Mouse (Mus musculus) retina, postnatal 7 days (tissue): ENCODE results near the gene Rab12.
"Not testable (repeated sequence)": the region's sequence is repeated elsewhere in the genome, so short reads cannot be mapped to it uniquely, and the experiment has no call there.

Experiments used
- DNase-seq: peaks from one replicate; pipeline ENCODE4 v3.0.0-alpha.2; 2012; ENCODE audit warnings: low read depth, low spot score

Rab12 gene

DNA sequence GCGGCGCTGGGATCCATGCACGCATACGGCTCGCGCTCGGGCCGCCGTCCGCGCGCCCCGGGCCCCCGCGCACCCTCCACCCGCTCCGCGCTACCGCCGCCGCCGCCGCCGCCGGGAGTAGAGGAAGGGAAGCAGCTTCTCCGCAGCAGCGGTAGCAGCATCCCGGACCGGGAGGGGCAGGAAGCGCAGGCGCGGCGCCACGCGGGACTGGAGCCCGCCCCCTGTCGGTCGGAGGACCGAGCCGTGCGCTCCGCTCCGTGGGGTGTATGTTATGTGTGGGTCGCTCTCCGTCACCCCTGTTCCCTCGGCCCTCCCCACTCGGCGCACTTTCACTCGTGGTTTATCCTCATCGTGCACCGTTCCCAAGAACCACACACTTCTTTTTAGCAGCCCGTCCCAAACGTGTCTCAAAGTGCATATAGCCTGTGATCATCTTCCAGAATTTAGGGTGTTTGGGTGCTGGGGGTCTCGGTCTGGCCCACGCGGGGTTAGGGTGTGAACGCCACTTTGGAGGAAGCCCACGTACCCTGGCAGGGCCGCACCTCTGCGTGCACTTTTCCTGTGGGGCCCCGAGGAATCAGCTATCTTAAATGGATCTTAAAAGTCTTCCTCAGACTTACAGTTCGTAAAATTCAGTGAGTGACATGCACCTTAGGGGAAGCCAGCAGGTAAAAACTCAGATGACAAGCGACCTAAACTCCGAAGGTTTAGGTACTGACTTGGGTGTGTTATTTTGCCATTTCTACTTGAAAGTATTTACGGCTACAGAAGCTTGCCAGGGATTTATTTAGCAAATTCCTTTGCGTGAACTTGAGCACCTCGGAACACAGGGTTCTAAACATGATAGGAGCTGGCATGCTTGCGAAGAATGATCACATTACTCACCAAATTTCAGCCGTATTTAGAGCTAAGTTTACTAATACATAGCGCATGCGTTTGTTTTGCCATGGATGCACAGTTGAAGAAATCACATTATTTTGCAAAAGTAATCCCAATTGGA, at the start of gene Rab12:
Gene Rab12, minus strand, starts transcription at position 176 of the 1,000 bp plus-strand sequence.
- DNase-seq: peak; percentile 78

DNA sequence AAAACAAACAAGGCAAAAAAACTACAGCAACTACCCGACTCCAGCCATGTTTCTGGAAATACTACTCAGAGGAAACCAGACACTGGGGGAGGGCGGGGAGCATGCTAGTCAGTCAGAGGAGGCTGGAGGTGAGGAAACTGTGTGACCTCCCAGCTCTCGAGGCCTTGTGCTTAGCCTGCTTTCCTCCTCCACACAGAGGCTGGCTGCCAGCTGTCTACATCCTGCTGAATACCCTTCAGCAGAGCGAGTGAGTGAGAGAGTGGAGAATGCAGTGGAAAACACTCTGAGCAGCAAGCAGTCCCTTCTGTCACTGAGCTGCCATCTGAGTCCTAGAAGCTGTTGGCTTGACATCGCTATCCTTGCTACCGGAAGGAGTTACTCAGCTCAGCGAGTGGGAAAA, 44.7 kb upstream of the Rab12 start:
- no peak for DNase-seq

DNA sequence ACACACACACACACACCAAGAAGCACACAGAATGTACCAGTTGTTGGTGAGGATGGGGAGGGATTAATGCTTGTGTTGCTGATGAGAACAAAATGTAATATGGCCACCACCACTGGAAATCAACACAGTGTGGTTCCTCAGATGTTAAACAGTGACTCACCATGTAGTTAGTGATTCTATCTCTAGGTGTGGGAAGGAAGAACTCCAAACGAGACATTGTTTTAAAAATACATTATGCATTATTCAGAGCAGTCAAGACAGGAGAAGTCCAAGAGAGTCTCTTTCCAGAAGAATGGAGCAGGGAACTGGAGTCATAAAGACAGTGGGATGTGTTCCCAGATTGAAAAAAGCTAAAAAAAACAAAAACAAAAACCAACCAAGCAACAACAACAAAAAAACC, 44.0 kb upstream of the Rab12 start:
- DNase-seq: no peak

DNA sequence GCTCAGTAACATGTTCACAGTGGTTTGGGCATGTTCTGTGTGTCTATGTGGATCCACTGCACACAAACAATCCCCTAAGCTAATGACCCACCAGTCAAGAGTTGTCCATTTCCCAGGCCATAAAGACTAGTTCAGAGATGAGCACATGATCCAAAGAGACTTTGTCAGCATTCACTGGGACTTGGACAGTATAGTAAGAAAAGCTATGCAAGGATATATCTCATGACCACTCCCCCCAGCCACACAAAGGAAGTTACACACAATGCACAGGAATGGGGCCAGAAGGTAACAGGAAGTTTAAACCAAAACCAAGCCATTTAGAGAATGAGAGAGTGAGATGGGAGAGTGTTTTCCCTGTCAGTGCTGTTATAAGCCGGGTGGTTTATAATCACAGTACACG, 41.9 kb upstream of the Rab12 start:
- DNase-seq: no peak

DNA sequence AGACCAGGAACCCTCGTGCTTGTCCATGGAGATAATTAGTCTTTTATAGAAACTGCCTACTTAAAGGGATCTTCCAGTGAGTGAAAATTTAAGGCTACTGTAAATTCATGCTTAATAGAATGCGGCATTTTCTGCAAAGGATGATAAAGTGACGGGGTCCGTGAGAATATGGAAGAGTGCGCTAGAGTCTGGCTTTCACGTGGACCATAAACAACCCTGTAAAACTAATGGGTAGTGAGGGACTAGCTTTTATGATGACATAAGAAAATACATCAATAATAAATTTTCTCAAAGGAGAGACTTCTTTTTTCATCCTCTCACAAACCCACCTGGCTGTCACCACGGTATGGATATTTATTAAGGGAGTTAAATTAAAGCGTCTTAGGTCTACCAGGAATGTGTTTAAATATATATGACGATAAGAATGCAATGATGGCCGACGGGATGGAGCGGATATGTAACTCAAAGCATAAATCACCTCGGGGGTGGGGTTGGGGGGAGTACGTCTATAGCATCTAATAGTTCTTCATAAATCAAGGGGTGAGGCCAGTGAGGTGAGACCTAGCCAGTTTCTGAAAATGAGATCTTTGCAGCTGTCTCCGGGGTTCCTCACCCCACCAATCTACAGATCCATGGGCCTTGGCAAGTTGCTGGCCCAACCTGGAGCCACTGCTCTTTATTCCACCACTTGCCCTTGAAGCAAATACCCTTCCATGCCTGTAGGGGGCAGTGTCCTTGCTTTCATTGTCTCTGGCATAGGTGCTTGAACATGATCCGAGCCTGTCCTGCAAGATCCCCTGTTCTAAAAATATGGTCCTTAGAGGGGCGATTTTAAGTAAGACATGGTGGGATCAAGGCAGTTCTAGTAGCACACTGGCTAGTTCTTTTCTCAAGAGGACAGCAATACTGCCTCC, 39.1 kb upstream of the Rab12 start:
- no peak for DNase-seq

DNA sequence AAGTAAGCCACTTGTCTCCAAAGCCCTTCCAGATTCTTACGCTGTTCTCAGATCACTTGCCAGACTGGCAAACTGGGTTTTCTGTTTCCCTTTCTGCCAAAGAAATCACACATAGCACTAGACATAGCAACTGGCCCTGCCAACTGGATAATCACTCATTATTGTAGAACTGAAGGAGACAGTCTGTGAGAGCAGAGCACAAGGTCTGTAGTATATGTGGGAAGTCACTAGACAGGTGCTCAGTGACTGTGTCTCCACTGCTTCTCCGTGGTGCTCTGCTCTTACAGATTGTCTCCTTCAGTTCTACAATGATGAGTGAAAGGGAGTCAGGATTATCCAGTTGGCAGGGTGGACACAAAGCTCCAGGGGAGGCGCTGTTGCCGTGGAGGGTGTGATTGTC, 33.2 kb upstream of the Rab12 start:
- no peak for DNase-seq

DNA sequence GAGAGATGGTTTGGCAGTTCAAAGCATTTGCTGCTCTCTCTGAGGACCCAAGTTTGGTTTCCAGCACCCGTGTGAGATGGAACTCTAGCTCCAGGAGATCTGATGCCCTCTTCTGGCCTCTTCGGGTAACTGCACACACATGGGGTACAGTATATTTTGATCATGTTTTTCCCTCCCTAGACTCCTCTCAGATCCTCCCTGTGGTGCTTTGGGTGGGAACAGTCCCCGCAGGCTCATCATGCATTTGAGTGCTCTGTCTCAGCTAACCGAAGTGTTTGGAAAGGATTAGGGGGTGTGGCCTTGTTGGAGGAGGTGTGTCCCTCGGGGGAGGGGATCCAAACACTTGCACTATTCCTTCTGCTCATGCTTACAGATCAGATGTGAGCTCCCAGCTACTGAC, 31.0 kb upstream of the Rab12 start:
- no peak for DNase-seq

DNA sequence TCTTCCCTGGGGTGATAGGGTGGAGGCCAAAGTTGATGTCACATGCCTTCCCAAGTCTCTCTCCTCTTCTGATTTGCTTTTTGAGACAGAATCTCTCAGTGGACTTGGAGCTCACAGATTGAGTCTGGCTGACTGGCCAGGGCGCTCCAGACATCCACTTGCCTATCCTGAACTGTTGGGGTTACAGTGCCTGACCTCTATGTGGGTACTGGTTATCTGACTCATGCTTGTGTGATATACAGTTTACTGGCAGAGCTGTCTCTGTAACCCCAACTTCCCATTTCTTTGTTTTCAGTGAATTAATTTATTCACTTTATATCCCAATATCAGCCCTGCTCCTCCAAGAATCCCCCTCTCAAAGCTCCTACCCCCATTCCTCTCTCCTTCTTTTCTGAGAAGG, 12.8 kb upstream of the Rab12 start:
- DNase-seq: no peak

DNA sequence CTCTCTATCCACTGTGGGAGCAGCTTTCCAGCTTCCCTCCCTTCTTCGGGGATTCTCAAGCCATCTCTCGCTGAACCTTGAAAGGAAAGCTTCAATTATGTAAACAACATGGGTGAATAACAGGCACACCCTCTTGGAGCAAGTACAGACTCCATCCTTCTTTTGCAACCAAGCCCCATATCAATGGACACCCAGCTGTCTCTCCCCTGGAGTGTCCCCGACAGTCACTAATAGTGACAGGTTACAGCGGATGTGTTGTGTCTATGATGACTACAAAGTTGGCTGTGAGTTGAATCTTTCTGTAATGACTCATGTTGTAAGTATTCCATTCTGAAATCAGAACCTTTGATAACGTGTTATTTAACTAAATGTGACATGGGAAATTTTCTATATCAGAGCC, 3.9 kb upstream of the Rab12 start:
- DNase-seq: no peak

DNA sequence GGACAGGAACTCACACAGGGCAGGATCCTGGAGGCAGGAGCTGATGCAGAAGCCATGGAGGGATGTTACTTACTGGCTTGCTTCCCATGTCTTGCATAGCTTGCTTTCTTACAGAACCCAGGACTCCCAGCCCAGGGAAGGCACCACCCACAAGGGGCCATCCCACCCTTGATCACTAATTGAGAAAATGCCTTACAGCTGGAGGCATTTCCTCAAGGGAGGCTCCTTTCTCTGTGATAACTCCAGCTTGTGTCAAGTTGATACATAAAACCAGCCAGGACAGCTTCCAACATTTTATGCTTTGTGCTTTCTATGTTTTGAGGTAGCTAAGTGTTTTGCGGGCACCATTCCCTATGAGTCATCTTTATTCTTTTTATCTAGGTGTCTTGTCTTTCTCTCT, 3.1 kb upstream of the Rab12 start:
- not testable (repeated sequence) for DNase-seq

DNA sequence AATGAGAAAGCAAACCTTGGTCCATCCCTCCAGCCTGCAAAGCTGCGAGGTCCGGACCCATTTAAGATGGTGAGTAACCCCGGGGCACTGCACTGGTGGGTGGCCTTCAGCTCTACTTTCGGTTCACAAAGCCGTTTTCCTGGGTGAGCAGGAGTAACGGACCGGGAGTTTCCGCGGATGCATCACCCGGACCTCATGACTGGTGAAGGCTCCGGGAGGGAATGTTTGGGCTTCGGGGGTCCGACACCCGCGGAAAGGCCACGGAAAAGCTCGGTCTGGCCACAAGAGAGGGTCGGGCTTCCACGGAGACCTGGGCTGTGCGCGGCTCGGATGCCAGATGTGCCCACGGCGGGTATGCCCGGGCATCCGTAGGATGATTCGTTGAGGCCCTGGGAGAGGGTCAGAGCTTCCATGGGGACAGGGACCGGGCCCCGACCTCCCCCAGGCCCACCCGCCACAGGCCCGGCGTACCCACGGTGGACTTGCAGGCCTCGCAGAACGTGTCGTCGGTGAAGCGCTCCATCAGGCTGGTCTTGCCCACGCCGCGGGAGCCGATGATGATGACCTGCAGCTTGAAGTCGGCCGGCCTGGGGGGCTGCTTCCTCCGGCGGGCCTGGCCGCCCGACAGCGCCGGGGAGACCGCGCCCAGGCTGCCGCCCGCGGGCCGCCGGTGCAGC, 514 bp downstream of the Rab12 start:
- no peak for DNase-seq

DNA sequence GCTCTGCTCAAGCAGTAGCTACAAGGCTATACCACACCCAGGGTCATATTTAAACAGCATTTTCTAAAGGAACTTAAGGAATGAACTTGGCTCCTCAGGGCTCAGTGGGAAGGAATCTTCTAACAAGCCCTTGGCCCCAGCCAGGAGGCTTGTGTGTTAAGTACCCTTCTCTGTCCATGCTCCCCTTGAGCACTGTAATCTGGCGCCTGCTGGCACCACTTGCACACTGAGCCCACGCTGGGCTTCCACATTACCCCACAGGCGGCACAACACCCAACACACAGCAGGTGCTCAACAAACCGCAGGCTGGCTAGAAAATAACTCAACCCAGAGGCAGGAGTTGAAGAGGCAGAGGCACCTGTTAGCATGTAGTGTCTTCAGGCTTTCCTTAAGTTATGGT, 2.6 kb downstream of the Rab12 start:
- no peak for DNase-seq

DNA sequence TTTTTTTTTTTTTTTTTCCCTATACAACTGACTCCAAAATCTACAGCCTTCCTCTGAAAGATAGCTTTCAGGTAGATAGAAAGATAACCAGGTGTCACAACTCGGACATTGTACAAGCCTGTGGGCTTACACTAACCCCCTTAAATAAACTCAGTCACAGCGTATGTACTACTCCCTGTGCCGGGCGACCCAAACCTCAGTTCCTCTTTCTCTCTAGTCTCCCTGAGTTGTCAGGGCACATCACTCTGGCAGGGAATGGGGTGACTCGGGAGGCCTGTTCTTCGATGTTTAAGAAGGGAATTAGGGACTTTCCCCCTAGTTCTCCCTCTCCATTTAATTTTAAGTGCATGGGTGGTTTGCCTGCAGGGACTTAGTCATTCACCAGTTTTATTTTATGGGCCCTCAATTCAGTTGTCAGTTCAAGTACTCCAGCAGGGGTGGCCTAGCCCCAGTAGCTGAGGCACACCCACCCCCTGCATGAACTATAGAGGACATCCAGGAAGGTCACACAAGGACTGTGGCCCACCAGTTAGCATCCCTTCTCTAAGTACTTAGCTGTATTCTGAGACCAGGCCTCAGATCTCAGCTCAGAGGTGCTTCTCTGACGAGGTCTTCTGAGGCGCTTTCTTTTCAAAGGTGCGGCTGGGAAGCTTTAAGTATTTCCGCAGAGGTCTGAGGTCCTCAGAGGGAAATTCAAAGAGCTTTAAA, 5.1 kb downstream of the Rab12 start:
- no peak for DNase-seq

DNA sequence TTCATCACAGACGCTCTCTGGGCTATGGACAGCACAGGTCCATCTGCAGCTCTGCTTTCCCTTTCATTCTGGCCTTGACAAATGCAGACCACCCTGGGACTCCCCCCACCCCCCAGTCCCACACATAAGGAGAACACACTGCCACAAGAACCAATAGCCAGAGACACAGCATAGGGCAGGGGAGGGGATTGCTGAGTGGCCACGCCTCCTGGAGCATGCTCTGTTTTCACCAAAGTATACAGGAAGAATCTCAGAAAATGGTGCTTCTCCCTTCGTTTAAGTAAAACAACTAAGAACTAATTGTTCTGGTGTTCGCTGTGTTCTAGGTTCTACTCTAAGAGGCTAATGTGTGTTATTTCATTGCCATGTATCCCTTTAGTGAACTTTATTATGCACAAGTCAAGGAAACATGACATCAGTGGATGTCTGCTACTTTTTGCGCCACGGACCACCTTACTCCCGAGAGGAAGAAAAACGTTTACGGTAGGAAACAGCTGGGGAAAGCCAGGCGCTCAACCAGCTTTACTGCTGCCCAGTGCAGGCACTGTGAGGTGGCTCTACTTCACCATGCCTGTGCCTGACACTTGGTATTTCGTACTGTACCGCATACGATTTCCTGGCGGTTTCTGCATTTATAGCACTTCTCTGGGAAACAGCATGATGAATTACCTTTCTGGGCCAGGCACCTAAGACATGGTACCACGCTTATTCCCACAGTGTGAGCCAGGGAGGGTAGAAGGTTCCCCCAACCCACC, 7.2 kb downstream of the Rab12 start:
- DNase-seq: no peak

DNA sequence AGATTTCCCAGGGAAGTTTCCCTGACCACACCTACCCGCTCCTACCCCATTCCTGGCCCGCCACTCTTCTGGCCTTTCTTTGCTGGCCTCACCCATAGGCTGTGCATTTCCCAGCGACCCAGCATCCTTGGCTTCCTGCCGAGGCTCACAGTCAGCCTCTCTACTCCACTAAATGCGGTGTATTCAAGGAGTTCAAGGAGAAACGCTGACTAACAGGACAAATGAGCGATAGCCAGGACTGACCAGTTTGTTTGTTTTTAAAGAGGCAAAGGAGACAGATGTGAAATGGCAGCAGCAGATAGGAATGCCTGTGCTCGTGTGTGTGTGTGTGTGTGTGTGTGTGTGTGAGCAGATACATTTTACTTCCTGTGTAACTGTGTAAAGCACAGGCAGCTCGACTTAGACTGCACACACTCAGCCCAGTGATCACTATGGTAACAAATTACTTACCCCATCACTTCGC, 9.3 kb downstream of the Rab12 start:
- DNase-seq: no peak

DNA sequence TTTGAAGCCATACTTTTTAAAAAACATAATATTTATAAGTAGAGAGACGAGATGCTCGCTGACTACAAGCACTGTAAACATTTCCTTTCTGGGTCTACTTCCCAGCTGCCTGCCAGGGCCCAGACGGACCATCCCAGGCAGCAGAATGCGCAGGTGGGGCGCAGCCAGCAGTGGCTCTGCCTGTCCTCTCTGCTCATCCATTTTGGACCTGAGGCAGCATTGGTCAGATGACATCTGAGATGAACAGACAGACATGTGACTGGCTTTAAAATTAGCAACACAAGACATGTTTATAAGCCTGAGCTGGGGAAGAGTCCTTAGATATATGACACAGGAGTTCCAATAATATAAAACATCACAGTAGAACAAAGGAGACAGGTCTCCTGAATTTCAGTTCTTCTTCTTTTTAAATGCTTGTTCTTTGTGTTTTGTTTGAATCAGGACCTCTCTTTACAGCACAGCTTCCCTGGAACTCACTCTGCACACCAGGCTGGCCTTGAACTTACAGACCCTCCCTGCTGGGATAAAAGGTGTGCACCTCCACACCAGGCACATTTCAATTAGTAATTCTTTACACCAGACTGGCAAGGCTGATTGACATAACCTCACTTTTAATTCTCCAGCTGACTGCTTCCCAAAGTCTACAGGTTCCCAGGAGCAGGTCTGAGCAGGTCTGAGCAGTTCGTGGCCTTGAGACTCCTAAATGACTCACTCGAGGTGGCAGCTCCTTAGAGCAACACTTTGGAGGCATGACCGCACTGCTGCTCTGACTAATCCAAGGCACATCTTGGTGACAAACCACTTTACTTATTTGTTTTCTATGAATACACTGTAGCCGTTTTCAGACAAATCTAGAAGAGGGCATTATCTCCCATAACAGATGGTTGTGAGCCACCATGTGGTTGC, 12.2 kb downstream of the Rab12 start:
- DNase-seq: no peak

DNA sequence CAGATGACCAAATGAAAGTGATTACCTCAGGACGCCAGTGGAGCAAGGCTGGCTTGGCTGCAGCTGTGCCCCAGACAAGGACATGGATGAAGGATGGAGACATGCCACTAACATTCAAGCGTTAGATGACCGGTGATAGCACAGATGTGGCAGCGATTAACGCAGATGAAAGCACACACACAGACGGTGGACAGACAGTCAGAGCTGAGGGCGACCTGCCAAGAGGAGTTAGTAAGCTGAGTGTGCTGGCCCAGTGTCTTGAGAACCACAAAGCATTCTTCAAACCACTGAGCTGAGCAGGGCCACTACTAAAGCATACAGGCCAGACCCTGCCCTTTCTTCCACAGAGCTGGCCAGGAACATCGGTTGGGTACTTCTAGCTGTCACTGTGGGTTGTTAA, 14.6 kb downstream of the Rab12 start:
- no peak for DNase-seq

DNA sequence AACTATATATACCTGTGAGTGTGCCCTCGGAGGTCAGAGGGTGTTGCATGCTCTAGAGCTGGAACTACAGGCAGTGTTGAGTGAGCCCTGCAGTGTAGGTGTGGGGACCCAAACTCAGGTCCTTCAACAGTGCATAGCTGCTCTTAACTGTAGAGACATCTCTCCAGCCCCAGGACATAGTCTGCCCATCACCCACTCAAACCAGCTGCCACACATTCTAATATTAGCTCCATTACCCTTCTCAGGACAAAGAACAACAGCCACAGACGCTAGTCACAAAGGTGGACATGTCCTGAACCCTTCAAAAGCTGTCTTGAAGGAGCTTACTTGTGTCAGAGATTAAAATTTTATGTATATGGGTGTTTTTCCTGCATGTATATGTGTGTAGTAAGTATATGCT, 15.3 kb downstream of the Rab12 start:
- no peak for DNase-seq

DNA sequence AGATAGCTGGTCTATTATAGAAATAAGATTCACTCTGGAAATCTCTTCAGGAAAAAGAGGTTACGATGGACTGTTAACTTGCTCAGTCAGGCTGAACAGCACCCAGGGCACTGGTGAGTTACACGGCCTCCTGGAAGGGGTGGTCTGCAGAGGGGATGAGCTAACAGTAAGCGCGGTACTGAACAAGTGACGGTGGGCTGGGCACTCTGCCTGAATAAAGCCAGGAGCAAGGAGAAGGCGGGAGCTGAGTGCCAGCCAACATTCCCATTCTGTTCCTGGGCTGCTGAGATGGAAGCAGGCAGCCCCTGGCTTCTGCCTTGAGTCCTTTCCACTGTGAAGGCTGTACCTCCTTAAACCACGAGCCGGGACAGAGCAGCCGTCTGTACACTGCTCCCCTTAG, 16.1 kb downstream of the Rab12 start:
- no peak for DNase-seq
